Mouse (Mus musculus): ENCODE data around the gene Asprv1. TPM values are rescaled to one million over a fixed set of nuclear protein-coding genes. Genes with fewer than 3 reads are reported as not detected.
A peak's percentile ranks its signal among the peaks of the same experiment; 100 is the strongest.

Asprv1 gene
- polyA plus RNA-seq, 1 experiment from 2014 or later, result 2,145 TPM

GRCm38 (mm10) chr6:86637171-86637835 lies 9.3 kb downstream of the Asprv1 start:
- no peaks in the 10 kb centered on the region for H3K36me3 ChIP-seq (ENCODE audit: control insufficient read depth, insufficient read depth, low read length)
- H3K27me3 ChIP-seq (ENCODE audit: control insufficient read depth, insufficient read depth, low read length), result no peaks in the 10 kb centered on the region
- ATAC-seq (ENCODE audit: low FRiP score, low TSS enrichment) (no peak), DNase-seq (ENCODE audit: low spot score) (no peak)
- no peaks in the 10 kb centered on the region for H3K9me3 ChIP-seq (ENCODE audit: control insufficient read depth, low read length)
- no peak overlapping the region for H3K4me3 ChIP-seq (ENCODE audit: low read depth, low read length)
- no peak overlapping the region for H3K4me2 ChIP-seq (replicated peaks; ENCODE audit: low read depth)
- H3K4me1 ChIP-seq (replicated peaks; ENCODE audit: control insufficient read depth, insufficient read depth), result no peaks in the 10 kb centered on the region
- 53% methylated on average over 4 of the region's 4 CpGs for WGBS
- TF ChIP-seq CTCF (IDR thresholded peaks at IDR 0.05; ENCODE audit: low read depth), result no peak
- no peak for TF ChIP-seq EP300 (optimal IDR thresholded peaks at IDR 0.05)
- no peak overlapping the region for H3K27ac ChIP-seq (replicated peaks)
- H3K9ac ChIP-seq (ENCODE audit: low read length), result no peak overlapping the region

GRCm38 (mm10) chr6:86637860-86638259 lies 9.9 kb downstream of the Asprv1 start:
- Histone ChIP-seq H3K4me1 (replicated peaks; ENCODE audit: control insufficient read depth, insufficient read depth) (no peaks in the 10 kb centered on the region), H3K27me3 (ENCODE audit: control insufficient read depth, insufficient read depth, low read length) (no peaks in the 10 kb centered on the region), H3K4me2 (replicated peaks; ENCODE audit: low read depth) (no peak overlapping the region), H3K4me3 (ENCODE audit: low read depth, low read length) (no peak overlapping the region), H3K9ac (ENCODE audit: low read length) (no peak overlapping the region), H3K27ac (replicated peaks) (no peak overlapping the region), H3K36me3 (ENCODE audit: control insufficient read depth, insufficient read depth, low read length) (no peaks in the 10 kb centered on the region), H3K9me3 (ENCODE audit: control insufficient read depth, low read length) (no peaks in the 10 kb centered on the region)
- ATAC-seq (ENCODE audit: low FRiP score, low TSS enrichment) (no peak), DNase-seq (ENCODE audit: low spot score) (no peak)
- no peak for TF ChIP-seq EP300 (optimal IDR thresholded peaks at IDR 0.05)
- no peak for TF ChIP-seq CTCF (IDR thresholded peaks at IDR 0.05; ENCODE audit: low read depth)
- WGBS, result 87% methylated on average over 2 of the region's 2 CpGs

- DNase-seq (ENCODE audit: low spot score), result no peak
- no peaks in the 10 kb centered on the region for H3K27me3 ChIP-seq (ENCODE audit: control insufficient read depth, insufficient read depth, low read length)
- H3K4me3 ChIP-seq (ENCODE audit: low read depth, low read length), result no peak overlapping the region
- 21% methylated on average over 2 of the region's 2 CpGs for WGBS
- no peaks in the 10 kb centered on the region for H3K9me3 ChIP-seq (ENCODE audit: control insufficient read depth, low read length)
- H3K4me2 ChIP-seq (replicated peaks; ENCODE audit: low read depth), result no peak overlapping the region
- no peak overlapping the region for H3K27ac ChIP-seq (replicated peaks)
- no peaks in the 10 kb centered on the region for H3K4me1 ChIP-seq (replicated peaks; ENCODE audit: control insufficient read depth, insufficient read depth)
- TF ChIP-seq EP300 (optimal IDR thresholded peaks at IDR 0.05) (no peak), CTCF (IDR thresholded peaks at IDR 0.05; ENCODE audit: low read depth) (peak; percentile 71)
- no peak for ATAC-seq (ENCODE audit: low FRiP score, low TSS enrichment)
- H3K9ac ChIP-seq (ENCODE audit: low read length), result no peak overlapping the region
- H3K36me3 ChIP-seq (ENCODE audit: control insufficient read depth, insufficient read depth, low read length), result no peaks in the 10 kb centered on the region
These were observed 10.5 kb downstream of the Asprv1 start for GRCm38 (mm10) chr6:86638434-86638833.

- Histone ChIP-seq H3K27me3 (ENCODE audit: control insufficient read depth, insufficient read depth, low read length) (no peaks in the 10 kb centered on the region), H3K36me3 (ENCODE audit: control insufficient read depth, insufficient read depth, low read length) (no peaks in the 10 kb centered on the region), H3K9me3 (ENCODE audit: control insufficient read depth, low read length) (no peaks in the 10 kb centered on the region), H3K27ac (replicated peaks) (no peak overlapping the region), H3K4me1 (replicated peaks; ENCODE audit: control insufficient read depth, insufficient read depth) (no peaks in the 10 kb centered on the region), H3K9ac (ENCODE audit: low read length) (no peak overlapping the region), H3K4me2 (replicated peaks; ENCODE audit: low read depth) (no peak overlapping the region), H3K4me3 (ENCODE audit: low read depth, low read length) (no peak overlapping the region)
- DNase-seq (ENCODE audit: low spot score) (no peak), ATAC-seq (ENCODE audit: low FRiP score, low TSS enrichment) (no peak)
- TF ChIP-seq EP300 (optimal IDR thresholded peaks at IDR 0.05), result no peak
- no peak for TF ChIP-seq CTCF (IDR thresholded peaks at IDR 0.05; ENCODE audit: low read depth)
- 82% methylated on average over 18 of the region's 18 CpGs for WGBS
These were observed 11.5 kb downstream of the Asprv1 start for GRCm38 (mm10) chr6:86639180-86640160.

GRCm38 (mm10) chr6:86640161-86640560 lies 12.2 kb downstream of the Asprv1 start:
- Histone ChIP-seq H3K36me3 (ENCODE audit: control insufficient read depth, insufficient read depth, low read length) (no peaks in the 10 kb centered on the region), H3K27me3 (ENCODE audit: control insufficient read depth, insufficient read depth, low read length) (no peaks in the 10 kb centered on the region), H3K4me1 (replicated peaks; ENCODE audit: control insufficient read depth, insufficient read depth) (no peaks in the 10 kb centered on the region), H3K4me2 (replicated peaks; ENCODE audit: low read depth) (no peak overlapping the region), H3K9ac (ENCODE audit: low read length) (no peak overlapping the region), H3K4me3 (ENCODE audit: low read depth, low read length) (no peak overlapping the region), H3K9me3 (ENCODE audit: control insufficient read depth, low read length) (no peaks in the 10 kb centered on the region), H3K27ac (replicated peaks) (no peak overlapping the region)
- ATAC-seq (ENCODE audit: low FRiP score, low TSS enrichment) (no peak), DNase-seq (ENCODE audit: low spot score) (no peak)
- no peak for TF ChIP-seq CTCF (IDR thresholded peaks at IDR 0.05; ENCODE audit: low read depth)
- TF ChIP-seq EP300 (optimal IDR thresholded peaks at IDR 0.05), result no peak
- 76% methylated on average over 3 of the region's 3 CpGs for WGBS
